Mouse (Mus musculus) intestine, postnatal 0 days (tissue): Measurements from ENCODE around the gene Tfpt. TPM values are rescaled to one million over a fixed set of nuclear protein-coding genes. Genes with fewer than 3 reads are reported as not detected.
A peak's percentile ranks its signal among the peaks of the same experiment; 100 is the strongest.

ENCODE experiments used
- ATAC-seq: fragments of 200-750 bp; cut with Nextera tagmentation; 2 replicates; pipeline ENCODE4 v1.8.0; 2017; ENCODE audit warnings: mild to moderate bottlenecking, moderate TSS enrichment, moderate library complexity
- H3K27ac ChIP-seq: fragments of 300-500 bp; sonication (generic); 2 replicates; pipeline ENCODE4 v1.5.1; 2014; ENCODE audit warnings: mild to moderate bottlenecking, low read depth, low read length, moderate library complexity
- H3K27me3 ChIP-seq: fragments of 300-500 bp; sonication (generic); replicated peaks from 2 replicates; pipeline ENCODE4 v1.6.1; 2014; ENCODE audit warnings: low read length, mixed read lengths; ENCODE audit not compliant: control insufficient read depth, insufficient read depth
- H3K36me3 ChIP-seq: fragments of 300-500 bp; sonication (generic); 2 replicates; pipeline ENCODE4 v1.6.1; 2014; ENCODE audit warnings: mild to moderate bottlenecking, moderate library complexity; ENCODE audit not compliant: control insufficient read depth, insufficient read depth
- H3K4me1 ChIP-seq: fragments of 300-500 bp; sonication (generic); replicated peaks from 2 replicates; pipeline ENCODE4 v1.6.1; 2014; ENCODE audit warnings: antibody characterized with exemption, low read length, mixed read lengths; ENCODE audit not compliant: control insufficient read depth, insufficient read depth
- H3K4me2 ChIP-seq: fragments of 300-500 bp; sonication (generic); replicated peaks from 2 replicates; pipeline ENCODE4 v1.6.1; 2014; ENCODE audit warnings: low read depth, mild to moderate bottlenecking, moderate library complexity
- H3K4me3 ChIP-seq: fragments of 300-500 bp; sonication (generic); 2 replicates; pipeline ENCODE4 v1.5.1; 2014; ENCODE audit warnings: low read depth, low read length
- H3K9ac ChIP-seq: fragments of 300-500 bp; sonication (generic); 2 replicates; pipeline ENCODE4 v1.6.1; 2014; ENCODE audit warnings: mild to moderate bottlenecking, low read depth, low read length
- H3K9me3 ChIP-seq: fragments of 300-500 bp; sonication (generic); 2 replicates; pipeline ENCODE4 v1.6.1; 2016; ENCODE audit warnings: mixed run types; ENCODE audit not compliant: control insufficient read depth
- CTCF ChIP-seq: sonication (generic); IDR thresholded peaks from 2 replicates; pipeline ENCODE4 v1.5.1; 2016; ENCODE audit warnings: low read depth, mild to moderate bottlenecking, control low read depth, antibody characterized with exemption, moderate library complexity
- WGBS: fragments of 180-500 bp; shearing (Covaris S2); extraction: QIAGEN DNeasy Blood & Tissue Kit; methylation state at CpG from one replicate; pipeline ENCODE4 v1.1.7; 2014; 5-methylcytosine and 5-hydroxymethylcytosine counted together
- polyA plus RNA-seq: library from polyadenylated mRNA; unstranded; fragments of >200 nt; fragmentation: Nextera tagmentation; extraction: Ambion mirVana; gene quantifications from 2 replicates; pipeline ENCODE4 v1.2.1, GENCODE M21; 2015

Gene Tfpt
- 12.2 and 12.8 TPM in 2 replicates for polyA plus RNA-seq

GRCm38 (mm10) chr7:3629543-3630477 is at the start of gene Tfpt, which contains the start of gene Prpf31:
Gene Tfpt (minus strand): TSS chr7:3629929.
Gene Prpf31 (plus strand): TSS chr7:3629985.
- Histone ChIP-seq H3K4me1 (peaks cover 7% of the 10 kb centered on the region), H3K4me3 (peak within 1 kb of the TSS; percentile 53), H3K9me3 (no peaks in the 10 kb centered on the region), H3K4me2 (peak within 1 kb of the TSS; percentile 75), H3K27ac (peak within 1 kb of the TSS; percentile 79), H3K9ac (peak within 1 kb of the TSS; percentile 73), H3K36me3 (peaks cover 16% of the 10 kb centered on the region), H3K27me3 (no peaks in the 10 kb centered on the region)
- peak; percentile 93 for ATAC-seq
- no peak for TF ChIP-seq CTCF
- WGBS, result under 1% methylated on average over 47 of the region's 47 CpGs

GRCm38 (mm10) chr7:3677342-3677741 is 47.6 kb upstream of the Tfpt start, which contains the start of gene Tmc4:
Gene Tmc4 (minus strand): TSS chr7:3677553.
- Histone ChIP-seq H3K4me2 (peak within 1 kb of the TSS; percentile 73), H3K36me3 (peaks cover 11% of the 10 kb centered on the region), H3K9ac (peak within 1 kb of the TSS; percentile 53), H3K4me1 (no peaks in the 10 kb centered on the region), H3K27me3 (no peaks in the 10 kb centered on the region), H3K27ac (peak within 1 kb of the TSS; percentile 70), H3K4me3 (peak within 1 kb of the TSS; percentile 51), H3K9me3 (no peaks in the 10 kb centered on the region)
- peak; percentile 87 for ATAC-seq
- TF ChIP-seq CTCF, result peak; percentile 55
- WGBS, result 23% methylated on average over 9 of the region's 9 CpGs

GRCm38 (mm10) chr7:3676371-3676770 is 46.6 kb upstream of the Tfpt start:
- Histone ChIP-seq H3K36me3 (peaks cover 15% of the 10 kb centered on the region), H3K27ac (peak overlapping the region; percentile 70), H3K4me2 (peak overlapping the region; percentile 73), H3K4me1 (no peaks in the 10 kb centered on the region), H3K27me3 (no peaks in the 10 kb centered on the region), H3K9ac (peak overlapping the region; percentile 53), H3K9me3 (no peaks in the 10 kb centered on the region), H3K4me3 (peak overlapping the region; percentile 51)
- TF ChIP-seq CTCF, result no peak
- WGBS, result 50% methylated on average over 12 of the region's 12 CpGs
- ATAC-seq, result peak; percentile 59

- WGBS, result 79% methylated on average over 3 of the region's 3 CpGs
- ATAC-seq, result no peak
- Histone ChIP-seq H3K4me2 (no peak overlapping the region), H3K9me3 (no peaks in the 10 kb centered on the region), H3K9ac (no peak overlapping the region), H3K4me3 (no peak overlapping the region), H3K27ac (no peak overlapping the region), H3K36me3 (peaks cover 14% of the 10 kb centered on the region; the same call in 1 of the 2 replicates), H3K27me3 (no peaks in the 10 kb centered on the region), H3K4me1 (no peaks in the 10 kb centered on the region)
- no peak for TF ChIP-seq CTCF
These were observed 45.5 kb upstream of the Tfpt start for GRCm38 (mm10) chr7:3675228-3675548.

GRCm38 (mm10) chr7:3674507-3675227 is 44.9 kb upstream of the Tfpt start:
- Histone ChIP-seq H3K4me1 (no peaks in the 10 kb centered on the region), H3K36me3 (peaks cover 14% of the 10 kb centered on the region; the same call in 1 of the 2 replicates), H3K9me3 (no peaks in the 10 kb centered on the region), H3K27me3 (no peaks in the 10 kb centered on the region), H3K9ac (no peak overlapping the region), H3K27ac (no peak overlapping the region), H3K4me3 (no peak overlapping the region), H3K4me2 (no peak overlapping the region)
- ATAC-seq, result peak; percentile 59
- WGBS, result 66% methylated on average over 10 of the region's 10 CpGs
- TF ChIP-seq CTCF, result peak; percentile 93

GRCm38 (mm10) chr7:3666921-3667391 is 37.2 kb upstream of the Tfpt start:
- H3K4me1 ChIP-seq, result no peaks in the 10 kb centered on the region
- peak overlapping the region; percentile 46; the same call in 1 of the 2 replicates for H3K27ac ChIP-seq
- H3K36me3 ChIP-seq, result peaks cover 22% of the 10 kb centered on the region
- H3K9ac ChIP-seq, result 0 out of 2 replicates have a peak overlapping the region, but pooled peaks have one; percentile 26
- H3K27me3 ChIP-seq, result no peaks in the 10 kb centered on the region
- ATAC-seq, result peak; percentile 17; the same call in 1 of the 2 replicates
- H3K4me3 ChIP-seq, result 0 out of 2 replicates have a peak overlapping the region, but pooled peaks have one; percentile 9
- H3K4me2 ChIP-seq, result peak overlapping the region; percentile 49
- WGBS, result 12% methylated on average over 14 of the region's 14 CpGs
- no peaks in the 10 kb centered on the region for H3K9me3 ChIP-seq
- peak; percentile 51 for TF ChIP-seq CTCF
